Mouse (Mus musculus): ENCODE data around the gene Bcr. TPM values are rescaled to one million over a fixed set of nuclear protein-coding genes. Genes with fewer than 3 reads are reported as not detected.

Bcr gene
- polyA plus RNA-seq, 1 experiment from 2014 or later: 11.5 TPM

- no peak for ATAC-seq
- peaks cover 11% of the 10 kb centered on the region for H3K36me3 ChIP-seq (ENCODE audit: control insufficient read depth, insufficient read depth, low read length)
- H3K9me3 ChIP-seq (ENCODE audit: control insufficient read depth, low read length): no peaks in the 10 kb centered on the region
- no peaks in the 10 kb centered on the region for H3K4me1 ChIP-seq (ENCODE audit: control insufficient read depth, insufficient read depth, low read depth, low read length)
- H3K4me2 ChIP-seq (ENCODE audit: low read length): no peak overlapping the region
- 92% methylated on average over 10 of the region's 10 CpGs for WGBS
- no peak overlapping the region for H3K27ac ChIP-seq (ENCODE audit: low read depth, low read length)
- H3K27me3 ChIP-seq (replicated peaks; ENCODE audit: control insufficient read depth, insufficient read depth, low read length): no peaks in the 10 kb centered on the region
- no peak overlapping the region for H3K4me3 ChIP-seq (ENCODE audit: low read length)
- H3K9ac ChIP-seq (ENCODE audit: low read depth, low read length): no peak overlapping the region
Measured at GRCm38 (mm10) chr10:75146619-75147018, 86.2 kb downstream of the Bcr start.

DNA sequence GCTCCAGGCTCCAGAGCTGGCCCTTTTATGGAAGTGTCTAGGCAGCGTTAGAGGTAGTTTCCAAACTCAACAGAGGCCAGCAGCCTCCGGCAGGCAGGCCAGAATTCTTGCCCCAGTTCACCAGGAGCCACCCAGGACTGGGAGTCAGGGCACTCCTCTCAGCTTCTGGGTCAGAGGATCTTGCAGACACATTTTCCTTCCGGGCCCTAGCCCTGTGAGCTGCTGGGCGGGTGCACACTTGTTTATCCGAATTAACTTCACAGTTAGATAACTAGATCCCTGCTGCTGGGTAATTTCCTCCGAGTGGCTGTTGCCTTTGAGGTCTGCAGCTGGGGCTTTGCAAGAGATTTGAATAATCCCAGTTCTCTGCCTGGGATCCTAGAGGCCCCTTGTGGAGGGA is 87.9 kb downstream of the Bcr start:
- Histone ChIP-seq H3K4me3 (ENCODE audit: low read length) (no peak overlapping the region), H3K4me1 (ENCODE audit: control insufficient read depth, insufficient read depth, low read depth, low read length) (no peaks in the 10 kb centered on the region), H3K4me2 (ENCODE audit: low read length) (no peak overlapping the region), H3K27me3 (replicated peaks; ENCODE audit: control insufficient read depth, insufficient read depth, low read length) (no peaks in the 10 kb centered on the region), H3K36me3 (ENCODE audit: control insufficient read depth, insufficient read depth, low read length) (peaks cover 12% of the 10 kb centered on the region; the same call in 1 of the 2 replicates), H3K27ac (ENCODE audit: low read depth, low read length) (no peak overlapping the region), H3K9ac (ENCODE audit: low read depth, low read length) (no peak overlapping the region), H3K9me3 (ENCODE audit: control insufficient read depth, low read length) (no peaks in the 10 kb centered on the region)
- no peak for ATAC-seq
- WGBS: 31% methylated on average over 6 of the region's 6 CpGs

- Histone ChIP-seq H3K27ac (ENCODE audit: low read depth, low read length) (no peak overlapping the region), H3K4me2 (ENCODE audit: low read length) (no peak overlapping the region), H3K27me3 (replicated peaks; ENCODE audit: control insufficient read depth, insufficient read depth, low read length) (no peaks in the 10 kb centered on the region), H3K9ac (ENCODE audit: low read depth, low read length) (no peak overlapping the region), H3K4me3 (ENCODE audit: low read length) (no peak overlapping the region), H3K9me3 (ENCODE audit: control insufficient read depth, low read length) (no peaks in the 10 kb centered on the region), H3K36me3 (ENCODE audit: control insufficient read depth, insufficient read depth, low read length) (peaks cover 12% of the 10 kb centered on the region), H3K4me1 (ENCODE audit: control insufficient read depth, insufficient read depth, low read depth, low read length) (no peaks in the 10 kb centered on the region)
- 79% methylated on average over 5 of the region's 5 CpGs for WGBS
- no peak for ATAC-seq
Measured at GRCm38 (mm10) chr10:75150361-75150760, 90.0 kb downstream of the Bcr start.

DNA sequence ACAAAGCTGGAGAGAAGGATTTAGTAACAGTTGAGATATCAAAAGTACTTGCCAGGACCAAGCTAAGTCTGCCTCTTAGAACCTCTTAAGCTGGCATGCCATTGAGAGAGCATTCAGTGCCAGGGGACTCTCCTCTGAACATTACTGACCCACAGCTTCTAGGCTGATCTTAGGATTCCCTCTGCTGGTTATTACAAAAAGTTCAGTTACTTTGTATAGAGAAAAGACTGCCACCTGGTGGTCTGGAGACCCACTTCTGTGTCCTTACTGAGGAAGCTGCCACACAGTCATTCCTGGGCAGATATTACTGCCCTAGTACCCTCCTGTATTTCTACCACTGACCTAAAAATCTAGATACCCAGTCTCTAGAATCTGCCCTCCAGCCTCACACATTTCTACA is 90.9 kb downstream of the Bcr start:
- Histone ChIP-seq H3K4me3 (ENCODE audit: low read length) (no peak overlapping the region), H3K36me3 (ENCODE audit: control insufficient read depth, insufficient read depth, low read length) (peaks cover 13% of the 10 kb centered on the region), H3K9ac (ENCODE audit: low read depth, low read length) (no peak overlapping the region), H3K27me3 (replicated peaks; ENCODE audit: control insufficient read depth, insufficient read depth, low read length) (no peaks in the 10 kb centered on the region), H3K4me1 (ENCODE audit: control insufficient read depth, insufficient read depth, low read depth, low read length) (no peaks in the 10 kb centered on the region), H3K4me2 (ENCODE audit: low read length) (no peak overlapping the region), H3K27ac (ENCODE audit: low read depth, low read length) (no peak overlapping the region), H3K9me3 (ENCODE audit: control insufficient read depth, low read length) (no peaks in the 10 kb centered on the region)
- ATAC-seq: peak; percentile 71

- Histone ChIP-seq H3K27ac (ENCODE audit: low read depth, low read length) (no peak overlapping the region), H3K36me3 (ENCODE audit: control insufficient read depth, insufficient read depth, low read length) (peaks cover 35% of the 10 kb centered on the region), H3K27me3 (replicated peaks; ENCODE audit: control insufficient read depth, insufficient read depth, low read length) (no peaks in the 10 kb centered on the region), H3K4me1 (ENCODE audit: control insufficient read depth, insufficient read depth, low read depth, low read length) (no peaks in the 10 kb centered on the region), H3K4me2 (ENCODE audit: low read length) (no peak overlapping the region), H3K9ac (ENCODE audit: low read depth, low read length) (no peak overlapping the region), H3K4me3 (ENCODE audit: low read length) (no peak overlapping the region), H3K9me3 (ENCODE audit: control insufficient read depth, low read length) (no peaks in the 10 kb centered on the region)
- 68% methylated on average over 6 of the region's 6 CpGs for WGBS
- no peak for ATAC-seq
Measured at GRCm38 (mm10) chr10:75156835-75157234, 96.4 kb downstream of the Bcr start.

GRCm38 (mm10) chr10:75157713-75158112 is 97.3 kb downstream of the Bcr start:
- Histone ChIP-seq H3K4me1 (ENCODE audit: control insufficient read depth, insufficient read depth, low read depth, low read length) (no peaks in the 10 kb centered on the region), H3K9ac (ENCODE audit: low read depth, low read length) (no peak overlapping the region), H3K4me3 (ENCODE audit: low read length) (no peak overlapping the region), H3K4me2 (ENCODE audit: low read length) (no peak overlapping the region), H3K27me3 (replicated peaks; ENCODE audit: control insufficient read depth, insufficient read depth, low read length) (no peaks in the 10 kb centered on the region), H3K9me3 (ENCODE audit: control insufficient read depth, low read length) (no peaks in the 10 kb centered on the region), H3K27ac (ENCODE audit: low read depth, low read length) (no peak overlapping the region), H3K36me3 (ENCODE audit: control insufficient read depth, insufficient read depth, low read length) (peaks cover 42% of the 10 kb centered on the region)
- WGBS: 92% methylated on average over 8 of the region's 8 CpGs
- ATAC-seq: no peak

GRCm38 (mm10) chr10:75158356-75158755 is 98.0 kb downstream of the Bcr start:
- Histone ChIP-seq H3K27ac (ENCODE audit: low read depth, low read length) (no peak overlapping the region), H3K4me3 (ENCODE audit: low read length) (no peak overlapping the region), H3K36me3 (ENCODE audit: control insufficient read depth, insufficient read depth, low read length) (peaks cover 45% of the 10 kb centered on the region), H3K9me3 (ENCODE audit: control insufficient read depth, low read length) (no peaks in the 10 kb centered on the region), H3K27me3 (replicated peaks; ENCODE audit: control insufficient read depth, insufficient read depth, low read length) (no peaks in the 10 kb centered on the region), H3K4me1 (ENCODE audit: control insufficient read depth, insufficient read depth, low read depth, low read length) (no peaks in the 10 kb centered on the region), H3K4me2 (ENCODE audit: low read length) (no peak overlapping the region), H3K9ac (ENCODE audit: low read depth, low read length) (no peak overlapping the region)
- ATAC-seq: no peak
- 70% methylated on average over 1 of the region's 1 CpGs for WGBS

GRCm38 (mm10) chr10:75160171-75160900 is 99.9 kb downstream of the Bcr start:
- Histone ChIP-seq H3K9ac (ENCODE audit: low read depth, low read length) (no peak overlapping the region), H3K9me3 (ENCODE audit: control insufficient read depth, low read length) (no peaks in the 10 kb centered on the region), H3K4me3 (ENCODE audit: low read length) (no peak overlapping the region), H3K27me3 (replicated peaks; ENCODE audit: control insufficient read depth, insufficient read depth, low read length) (no peaks in the 10 kb centered on the region), H3K27ac (ENCODE audit: low read depth, low read length) (no peak overlapping the region), H3K4me1 (ENCODE audit: control insufficient read depth, insufficient read depth, low read depth, low read length) (no peaks in the 10 kb centered on the region), H3K4me2 (ENCODE audit: low read length) (no peak overlapping the region), H3K36me3 (ENCODE audit: control insufficient read depth, insufficient read depth, low read length) (peaks cover 45% of the 10 kb centered on the region)
- 85% methylated on average over 10 of the region's 10 CpGs for WGBS
- ATAC-seq: no peak

DNA sequence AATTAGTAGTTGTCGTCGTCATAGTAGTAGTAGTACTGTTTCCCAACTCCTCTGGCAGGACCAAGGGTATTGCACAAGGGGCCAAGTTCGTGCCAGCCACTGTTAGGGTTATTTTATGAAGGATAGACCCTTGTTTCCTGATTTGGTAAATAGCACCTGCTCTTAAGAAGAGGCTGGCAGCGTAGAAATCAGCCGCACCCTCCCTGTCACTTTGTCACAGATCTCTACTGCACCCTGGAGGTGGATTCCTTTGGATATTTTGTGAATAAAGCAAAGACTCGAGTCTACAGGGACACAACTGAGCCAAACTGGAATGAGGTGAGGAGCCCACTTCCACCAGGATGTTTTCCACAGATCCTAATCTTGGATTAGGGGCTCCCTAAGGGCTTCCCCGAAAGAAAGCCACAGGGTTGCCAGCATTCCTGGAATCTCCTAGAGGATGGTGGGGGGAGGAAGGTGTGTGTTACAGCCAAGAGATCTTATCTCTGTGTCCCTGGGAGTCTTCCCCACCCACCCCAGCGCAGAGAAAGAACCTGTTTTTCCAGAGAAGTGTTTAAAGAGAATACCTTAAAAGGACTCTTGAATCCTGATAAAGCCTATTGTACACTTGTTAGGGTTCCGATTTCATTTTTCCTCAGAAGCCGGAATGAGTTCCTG is 105.6 kb downstream of the Bcr start:
- no peak for ATAC-seq
- 84% methylated on average over 10 of the region's 10 CpGs for WGBS
- Histone ChIP-seq H3K27ac (ENCODE audit: low read depth, low read length) (no peak overlapping the region), H3K36me3 (ENCODE audit: control insufficient read depth, insufficient read depth, low read length) (peaks cover 28% of the 10 kb centered on the region), H3K4me1 (ENCODE audit: control insufficient read depth, insufficient read depth, low read depth, low read length) (no peaks in the 10 kb centered on the region), H3K27me3 (replicated peaks; ENCODE audit: control insufficient read depth, insufficient read depth, low read length) (no peaks in the 10 kb centered on the region), H3K9ac (ENCODE audit: low read depth, low read length) (no peak overlapping the region), H3K4me3 (ENCODE audit: low read length) (no peak overlapping the region), H3K4me2 (ENCODE audit: low read length) (no peak overlapping the region), H3K9me3 (ENCODE audit: control insufficient read depth, low read length) (no peaks in the 10 kb centered on the region)
